Mouse (Mus musculus): Measurements from ENCODE around the gene Gm20388.

DNA sequence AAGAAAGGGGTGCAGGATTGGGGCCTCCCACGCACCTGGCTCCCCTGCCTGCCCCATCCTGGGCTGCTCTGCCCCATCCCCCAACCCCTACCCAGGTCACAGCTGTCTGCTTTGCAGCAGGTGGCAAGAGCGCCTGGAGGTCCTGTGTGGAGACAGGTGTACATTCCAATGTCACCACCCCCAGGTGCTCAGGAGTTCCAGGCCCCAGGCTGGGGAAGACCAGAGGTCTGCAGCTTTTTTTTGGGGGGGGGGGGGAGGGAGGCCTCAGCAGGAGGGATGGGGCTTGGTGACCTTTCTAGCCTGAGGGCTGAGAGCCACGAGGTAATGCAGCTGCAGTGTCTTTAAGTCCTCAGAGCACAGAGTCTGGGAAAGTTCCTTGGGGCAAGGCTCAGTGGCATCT is 617.7 kb downstream of the Gm20388 start:
- no peak for TF ChIP-seq GATA1 (IDR thresholded peaks at IDR 0.05; ENCODE audit: low read length)
- no peak for TF ChIP-seq TAL1 (IDR thresholded peaks at IDR 0.05; ENCODE audit: low read length)

Data from erythroblast, embryonic 14.5 days (primary cell).